Mouse (Mus musculus) MEL (cell line): Measurements from ENCODE around the gene Anxa2.

Experiments used
- MEF2A ChIP-seq: IDR thresholded peaks from 2 replicates; pipeline ENCODE4 v1.6.1; 2014; ENCODE audit warnings: low read depth, mild to moderate bottlenecking, inconsistent platforms, low read length, improper control_type of control experiment; ENCODE audit not compliant: poor library complexity, insufficient replicate concordance, severe bottlenecking; ENCODE audit errors: extremely low read depth
- POLR2A ChIP-seq, 2 experiments: IDR thresholded peaks; 2 replicates each; pipeline ENCODE4 v1.6.1; 2011 to 2012; ENCODE audit warnings: low read length in 2 of 2, mild to moderate bottlenecking in 2 of 2, control low read depth in 1 of 2, improper control_type of control experiment in 1 of 2, low read depth in 1 of 2, moderate library complexity in 1 of 2; ENCODE audit not compliant: control insufficient read depth in 1 of 2, insufficient read depth in 1 of 2, poor library complexity in 1 of 2
- TCF12 ChIP-seq: IDR thresholded peaks from 2 replicates; pipeline ENCODE4 v1.6.1; 2014; ENCODE audit warnings: low read depth, mild to moderate bottlenecking, inconsistent platforms, low read length, improper control_type of control experiment, moderate library complexity

- TF ChIP-seq MEF2A (no peak), POLR2A (IDR thresholded peaks at IDR 0.05; ENCODE audit: control insufficient read depth in 1 of 2, insufficient read depth in 1 of 2, low read depth in 1 of 2, low read length in 2 of 2, poor library complexity in 1 of 2) (no peak), TCF12 (no peak)
These were observed 21.4 kb upstream of the Anxa2 start for GRCm38 (mm10) chr9:69431863-69432555.
